15 mouse cellular contexts compared by ENCODE assay signal in the genomic region with DNA sequence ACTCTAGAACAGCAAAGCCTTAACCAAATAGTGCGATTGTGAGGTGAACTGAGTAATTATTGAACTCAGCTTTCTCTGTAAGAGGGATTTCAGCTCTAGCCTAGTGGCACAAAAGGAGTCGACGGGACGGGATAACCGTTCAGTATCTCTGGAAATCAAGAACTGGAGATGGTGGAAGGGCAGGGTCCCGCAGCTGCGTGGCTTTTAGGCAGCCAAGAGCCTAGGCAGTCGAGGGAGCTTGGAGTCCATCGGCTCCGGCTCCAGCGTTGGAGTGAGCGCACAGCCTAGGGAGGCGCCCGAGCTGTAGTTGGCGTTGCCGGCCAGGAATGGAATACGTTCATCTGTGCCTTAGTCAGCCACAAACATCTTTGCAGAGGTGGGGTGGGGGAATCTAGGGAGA. TPM values are rescaled to one million over a fixed set of nuclear protein-coding genes. Genes with fewer than 3 reads are reported as not detected.
DNase-seq lines count a peak whose midpoint lies in the region; ATAC-seq and TF ChIP-seq lines count a peak whose summit lies in the region.
"Had no signal": no experiment of that assay in that cellular context is flagged by ENCODE, and none has a peak within 500 bp of the region (broad histone marks: within the 10 kb centered on the region; RNA-seq: fewer than 3 reads in every experiment).

No protein-coding gene starts in this region.

- H3K4me1 ChIP-seq in kidney, embryonic 14.5 days (ENCODE audit: control insufficient read depth, insufficient read depth, low read length) = peaks cover 84% of the 10 kb centered on the region
- H3K4me1 ChIP-seq in kidney, postnatal 0 days (replicated peaks; ENCODE audit: insufficient read depth, low read length) = peaks cover 36% of the 10 kb centered on the region
- peaks cover 96% of the 10 kb centered on the region for H3K4me1 ChIP-seq in neural tube, embryonic 15.5 days
- H3K4me1 ChIP-seq: forebrain, embryonic 13.5 days; hindbrain, embryonic 13.5 days had no signal

- TF ChIP-seq CTCF in kidney, postnatal 0 days (IDR thresholded peaks at IDR 0.05; ENCODE audit: low read depth) = no peak

- H3K9me3 ChIP-seq in kidney, embryonic 14.5 days (ENCODE audit: control insufficient read depth, low read length) = no peaks in the 10 kb centered on the region
- H3K9me3 ChIP-seq in kidney, postnatal 0 days (replicated peaks; ENCODE audit: low read length) = no peaks in the 10 kb centered on the region
- no peaks in the 10 kb centered on the region for H3K9me3 ChIP-seq in neural tube, embryonic 15.5 days (replicated peaks)
- H3K9me3 ChIP-seq: forebrain, embryonic 13.5 days; hindbrain, embryonic 13.5 days had no signal

- H3K4me3 ChIP-seq in kidney, embryonic 14.5 days (ENCODE audit: low read length) = peak overlapping the region; percentile 19; the same call in 1 of the 2 replicates
- peak overlapping the region; percentile 12 for H3K4me3 ChIP-seq in kidney, postnatal 0 days (replicated peaks; ENCODE audit: low read depth, low read length)
- peak overlapping the region; percentile 29 for H3K4me3 ChIP-seq in neural tube, embryonic 15.5 days (replicated peaks)
- H3K4me3 ChIP-seq: forebrain, embryonic 13.5 days; hindbrain, embryonic 13.5 days had no signal

- H3K36me3 ChIP-seq in kidney, embryonic 14.5 days (ENCODE audit: control insufficient read depth, insufficient read depth, low read length) = no peaks in the 10 kb centered on the region
- H3K36me3 ChIP-seq in kidney, postnatal 0 days (ENCODE audit: insufficient read depth, low read length) = no peaks in the 10 kb centered on the region
- H3K36me3 ChIP-seq in neural tube, embryonic 15.5 days = no peaks in the 10 kb centered on the region
- H3K36me3 ChIP-seq: hindbrain, embryonic 13.5 days had no signal

- DNase-seq in kidney, adult 11 months = no peak
- peak; percentile 57 for DNase-seq in adrenal gland, postnatal 25 days
- DNase-seq in kidney, postnatal 0 days (ENCODE audit: low spot score) = no peak
- no peak for DNase-seq in urinary bladder, postnatal 36 days (ENCODE audit: low spot score in 2 of 2)
- no peak for DNase-seq in layer of hippocampus, postnatal 10 days (ENCODE audit: low spot score in 2 of 2)
- no peak for DNase-seq in cerebellum, postnatal 14 days
- DNase-seq: right cerebral cortex, adult 18-20 months had no signal

- peaks cover 12% of the 10 kb centered on the region for H3K27me3 ChIP-seq in kidney, embryonic 14.5 days (ENCODE audit: control insufficient read depth, insufficient read depth, low read length)
- no peaks in the 10 kb centered on the region; the same call in 1 of the 2 replicates for H3K27me3 ChIP-seq in kidney, postnatal 0 days (ENCODE audit: insufficient read depth, low read length)
- no peaks in the 10 kb centered on the region for H3K27me3 ChIP-seq in neural tube, embryonic 15.5 days (replicated peaks)

- peak overlapping the region; percentile 90 for H3K27ac ChIP-seq in kidney, embryonic 14.5 days (ENCODE audit: low read depth, low read length)
- peak overlapping the region; percentile 89 for H3K27ac ChIP-seq in kidney, postnatal 0 days
- peak overlapping the region; percentile 86 for H3K27ac ChIP-seq in neural tube, embryonic 15.5 days (replicated peaks)
- H3K27ac ChIP-seq: forebrain, embryonic 13.5 days; hindbrain, embryonic 13.5 days had no signal

- peak overlapping the region; percentile 57 for H3K9ac ChIP-seq in kidney, embryonic 14.5 days (ENCODE audit: low read depth, low read length)
- peak overlapping the region; percentile 52; the same call in 1 of the 2 replicates for H3K9ac ChIP-seq in kidney, postnatal 0 days (ENCODE audit: low read depth, low read length)
- H3K9ac ChIP-seq in neural tube, embryonic 15.5 days (replicated peaks) = peak overlapping the region; percentile 47
- H3K9ac ChIP-seq: forebrain, embryonic 13.5 days; hindbrain, embryonic 13.5 days had no signal

- WGBS in kidney, embryonic 14.5 days = 2% methylated on average over 17 of the region's 17 CpGs
- WGBS in kidney, postnatal 0 days = 5% methylated on average over 17 of the region's 17 CpGs
- WGBS in neural tube, embryonic 15.5 days = 2% methylated on average over 17 of the region's 17 CpGs

- peak overlapping the region; percentile 42 for H3K4me2 ChIP-seq in kidney, embryonic 14.5 days (replicated peaks; ENCODE audit: low read depth, low read length)
- peak overlapping the region; percentile 53 for H3K4me2 ChIP-seq in kidney, postnatal 0 days (ENCODE audit: low read length)
- H3K4me2 ChIP-seq in neural tube, embryonic 15.5 days = peak overlapping the region; percentile 59
- H3K4me2 ChIP-seq: forebrain, embryonic 13.5 days; hindbrain, embryonic 13.5 days had no signal

- ATAC-seq in kidney, embryonic 14.5 days (ENCODE audit: low FRiP score, low TSS enrichment) = no peak
- no peak for ATAC-seq in kidney, postnatal 0 days (replicated peaks; ENCODE audit: low FRiP score, low read depth)
- ATAC-seq in neural tube, embryonic 15.5 days (ENCODE audit: low FRiP score) = no peak
- ATAC-seq: forebrain, embryonic 13.5 days had no signal

RNA-seq across cellular contexts. Expression of a gene that starts 7.3 kb away (rescaled TPM):
- polyA plus RNA-seq in kidney, embryonic 14.5 days (2014; fragmentation: Nextera tagmentation; extraction: Ambion mirVana) = 12.3 and 16.1 TPM in 2 replicates
- total RNA-seq in adrenal gland, postnatal 25 days (2021) = 59.4 and 68.1 TPM in 2 replicates
- 7.8 and 9.3 TPM in 2 replicates for polyA plus RNA-seq in kidney, postnatal 0 days (2015; fragmentation: Nextera tagmentation; extraction: Ambion mirVana)
- 23.4 and 35.1 TPM in 2 replicates for polyA plus RNA-seq in neural tube, embryonic 15.5 days (2015; fragmentation: Nextera tagmentation; extraction: Ambion mirVana)
- total RNA-seq in layer of hippocampus, postnatal 10 days (2021) = not detected
- total RNA-seq: common myeloid progenitor, adult 5-6 weeks; layer of hippocampus, postnatal 14 days; monocyte, adult 5-6 weeks had no signal
- polyA plus RNA-seq: forebrain, embryonic 13.5 days had no signal

RNA-seq across cellular contexts. Expression of a gene that starts 13.4 kb away (rescaled TPM):
- 7.4 and 8.6 TPM in 2 replicates for polyA plus RNA-seq in kidney, embryonic 14.5 days (2014; fragmentation: Nextera tagmentation; extraction: Ambion mirVana)
- total RNA-seq in adrenal gland, postnatal 25 days (2021) = 7.3 and 8.4 TPM in 2 replicates
- 5.9 and 7.0 TPM in 2 replicates for polyA plus RNA-seq in kidney, postnatal 0 days (2015; fragmentation: Nextera tagmentation; extraction: Ambion mirVana)
- polyA plus RNA-seq in neural tube, embryonic 15.5 days (2015; fragmentation: Nextera tagmentation; extraction: Ambion mirVana) = 26.7 and 48.6 TPM in 2 replicates
- total RNA-seq in layer of hippocampus, postnatal 10 days (2021) = not detected
- total RNA-seq: common myeloid progenitor, adult 5-6 weeks; layer of hippocampus, postnatal 14 days had no signal
- polyA plus RNA-seq: forebrain, embryonic 13.5 days had no signal

RNA-seq across cellular contexts. Expression of a gene that starts 14.9 kb away (rescaled TPM):
- 12.6 and 13.8 TPM in 2 replicates for polyA plus RNA-seq in kidney, embryonic 14.5 days (2014; fragmentation: Nextera tagmentation; extraction: Ambion mirVana)
- total RNA-seq in adrenal gland, postnatal 25 days (2021) = 21.5 and 26.7 TPM in 2 replicates
- 5.8 TPM in 2 replicates for polyA plus RNA-seq in kidney, postnatal 0 days (2015; fragmentation: Nextera tagmentation; extraction: Ambion mirVana)
- polyA plus RNA-seq in neural tube, embryonic 15.5 days (2015; fragmentation: Nextera tagmentation; extraction: Ambion mirVana) = 56.5 and 108 TPM in 2 replicates
- total RNA-seq in layer of hippocampus, postnatal 10 days (2021) = not detected
- total RNA-seq: common myeloid progenitor, adult 5-6 weeks; layer of hippocampus, postnatal 14 days; monocyte, adult 5-6 weeks had no signal
- polyA plus RNA-seq: forebrain, embryonic 13.5 days had no signal

RNA-seq across cellular contexts. Expression of a gene that starts 29.1 kb away (rescaled TPM):
- 10.3 and 10.7 TPM in 2 replicates for polyA plus RNA-seq in kidney, embryonic 14.5 days (2014; fragmentation: Nextera tagmentation; extraction: Ambion mirVana)
- 0.85 and 1.5 TPM in 2 replicates for total RNA-seq in adrenal gland, postnatal 25 days (2021)
- polyA plus RNA-seq in kidney, postnatal 0 days (2015; fragmentation: Nextera tagmentation; extraction: Ambion mirVana) = 11.0 and 12.4 TPM in 2 replicates
- polyA plus RNA-seq in neural tube, embryonic 15.5 days (2015; fragmentation: Nextera tagmentation; extraction: Ambion mirVana) = 19.7 and 30.9 TPM in 2 replicates
- total RNA-seq in layer of hippocampus, postnatal 10 days (2021) = not detected
- total RNA-seq: common myeloid progenitor, adult 5-6 weeks; layer of hippocampus, postnatal 14 days; monocyte, adult 5-6 weeks had no signal
- polyA plus RNA-seq: forebrain, embryonic 13.5 days; lung, embryonic 16.5 days had no signal

RNA-seq across cellular contexts. Expression of a gene that starts 38.1 kb away (rescaled TPM):
- 5.1 and 5.8 TPM in 2 replicates for polyA plus RNA-seq in kidney, embryonic 14.5 days (2014; fragmentation: Nextera tagmentation; extraction: Ambion mirVana)
- total RNA-seq in adrenal gland, postnatal 25 days (2021) = 7.6 and 9.0 TPM in 2 replicates
- 2.7 and 3.9 TPM in 2 replicates for polyA plus RNA-seq in kidney, postnatal 0 days (2015; fragmentation: Nextera tagmentation; extraction: Ambion mirVana)
- 14.6 and 20.7 TPM in 2 replicates for polyA plus RNA-seq in neural tube, embryonic 15.5 days (2015; fragmentation: Nextera tagmentation; extraction: Ambion mirVana)
- total RNA-seq in layer of hippocampus, postnatal 10 days (2021) = not detected
- total RNA-seq: common myeloid progenitor, adult 5-6 weeks; layer of hippocampus, postnatal 14 days; monocyte, adult 5-6 weeks had no signal
- polyA plus RNA-seq: forebrain, embryonic 13.5 days had no signal
